Mouse (Mus musculus) ovary, postnatal 14 days (tissue): Measurements from ENCODE around the gene Olfr1383.
"Not testable (repeated sequence)": the region's sequence is repeated elsewhere in the genome, so short reads cannot be mapped to it uniquely, and the experiment has no call there.

ENCODE experiments used
- DNase-seq: peaks from one replicate; pipeline ENCODE4 v3.0.0; 2022; ENCODE audit warnings: low spot score

Olfr1383 gene

DNA sequence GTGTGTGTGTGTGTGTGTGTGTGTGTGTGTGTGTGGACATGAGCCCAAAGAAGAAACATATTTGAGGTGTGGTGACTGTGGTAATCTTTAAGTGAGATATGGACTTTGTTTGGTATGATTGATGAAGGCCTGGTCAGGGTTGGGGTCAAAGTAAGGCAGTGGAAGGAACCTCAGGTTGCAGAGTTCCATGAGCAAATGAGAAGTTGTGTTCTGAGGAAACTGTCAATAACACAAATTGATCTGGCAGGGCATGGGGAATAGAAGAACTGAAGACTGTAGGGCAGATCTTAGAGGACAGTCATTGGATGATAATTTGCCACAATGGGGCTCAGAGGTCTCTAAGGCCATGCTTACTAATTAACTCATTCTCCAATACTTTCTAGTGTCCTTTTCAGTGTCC is at the start of gene Olfr1383:
Gene Olfr1383, plus strand, starts transcription at position 301 of the 400 bp plus-strand sequence.
- DNase-seq, result no peak

DNA sequence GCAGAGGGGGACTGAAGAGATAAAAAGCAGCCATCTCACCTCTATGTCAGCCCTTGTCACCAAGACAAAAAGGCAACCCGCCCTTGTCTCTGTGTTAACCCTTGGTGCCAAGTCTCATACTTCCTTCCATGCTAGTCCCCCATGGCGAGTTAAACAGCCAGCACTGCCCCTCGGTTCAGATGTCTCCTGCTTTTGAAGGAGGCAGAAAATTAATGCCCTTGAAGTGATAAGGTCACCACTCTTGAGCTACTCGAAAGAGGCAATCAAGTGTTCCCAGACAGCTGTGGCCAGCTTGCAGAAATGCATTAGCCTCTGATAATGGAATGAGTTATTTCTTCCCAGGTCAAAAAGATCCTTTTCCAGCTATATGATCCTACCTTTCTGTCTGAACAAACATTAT is 33.5 kb upstream of the Olfr1383 start:
- DNase-seq, result no peak

DNA sequence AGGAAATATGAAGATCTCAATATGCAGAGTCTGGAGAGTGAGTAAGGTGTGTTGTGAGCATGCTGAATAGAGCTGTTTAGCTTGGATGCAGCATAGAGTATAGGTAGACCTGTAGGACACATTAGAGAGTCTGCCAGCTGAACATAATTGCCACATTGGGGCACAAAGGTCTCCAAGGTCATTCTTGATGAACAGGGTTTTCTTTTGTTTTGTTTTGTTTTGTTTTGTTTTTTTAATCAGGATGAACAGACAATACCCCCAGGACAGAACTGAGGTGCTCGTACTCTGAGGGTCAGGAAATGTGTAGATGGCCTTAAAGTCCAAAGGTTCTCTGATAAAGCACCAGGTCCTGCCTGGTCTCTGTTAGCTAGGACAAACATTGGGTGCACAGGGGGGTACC is 30.7 kb upstream of the Olfr1383 start, which contains the start of gene Olfr1385:
Gene Olfr1385, plus strand, starts transcription at position 301 of the 400 bp plus-strand sequence.
- not testable (repeated sequence) for DNase-seq

DNA sequence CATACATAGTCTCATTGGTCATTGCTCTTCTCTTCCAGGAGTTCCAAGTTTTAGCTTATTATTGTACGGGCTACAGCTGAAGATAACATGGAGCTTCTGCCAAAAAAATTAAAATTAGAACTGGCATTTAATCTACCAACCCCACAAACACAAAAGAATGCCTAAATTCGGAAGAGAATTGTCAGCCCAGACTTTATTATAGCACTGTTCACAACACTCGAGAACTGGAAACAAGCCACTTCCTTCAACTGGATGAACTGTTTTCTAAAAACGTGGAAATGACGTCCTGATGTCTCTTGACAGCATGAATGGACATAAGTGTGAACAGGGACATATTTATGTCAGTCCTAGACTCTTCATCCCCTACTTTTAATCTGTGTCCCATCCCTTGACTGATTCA is 1.4 kb upstream of the Olfr1383 start:
- DNase-seq, result no peak

- no peak for DNase-seq
These were observed 8.5 kb downstream of the Olfr1383 start, which contains the start of gene Olfr1382 for GRCm38 (mm10) chr11:49527947-49528346. TSS of gene Olfr1382 (plus strand) at chr11:49528247.

GRCm38 (mm10) chr11:49532761-49533160 is 13.3 kb downstream of the Olfr1383 start:
- DNase-seq, result no peak

GRCm38 (mm10) chr11:49536631-49537030 is 17.2 kb downstream of the Olfr1383 start:
- not testable (repeated sequence) for DNase-seq

- DNase-seq, result not testable (repeated sequence)
These were observed 23.7 kb downstream of the Olfr1383 start, which contains the start of gene Olfr1381 for GRCm38 (mm10) chr11:49543149-49543548. TSS of gene Olfr1381 (plus strand) at chr11:49543449.

- not testable (repeated sequence) for DNase-seq
These were observed 34.6 kb downstream of the Olfr1383 start for GRCm38 (mm10) chr11:49554033-49554432.

- DNase-seq, result not testable (repeated sequence)
These were observed 37.1 kb downstream of the Olfr1383 start, which contains the start of gene Olfr1380 for GRCm38 (mm10) chr11:49556578-49556977. TSS of gene Olfr1380 (plus strand) at chr11:49556878.

GRCm38 (mm10) chr11:49575054-49575453 is 55.6 kb downstream of the Olfr1383 start:
- DNase-seq, result not testable (repeated sequence)
